Mouse (Mus musculus) MEL (cell line): Measurements from ENCODE around the gene Gas7.

Experiments used
- EP300 ChIP-seq, 2 experiments: IDR thresholded peaks; 2 replicates each; pipeline ENCODE4 v1.6.1; 2011; ENCODE audit warnings: improper control_type of control experiment in 2 of 2, low read length in 2 of 2, low read depth in 1 of 2, mild to moderate bottlenecking in 1 of 2
- MYC ChIP-seq: IDR thresholded peaks from 2 replicates; pipeline ENCODE4 v1.6.1; 2011; ENCODE audit warnings: low read depth, mild to moderate bottlenecking, low read length, improper control_type of control experiment, moderate library complexity

DNA sequence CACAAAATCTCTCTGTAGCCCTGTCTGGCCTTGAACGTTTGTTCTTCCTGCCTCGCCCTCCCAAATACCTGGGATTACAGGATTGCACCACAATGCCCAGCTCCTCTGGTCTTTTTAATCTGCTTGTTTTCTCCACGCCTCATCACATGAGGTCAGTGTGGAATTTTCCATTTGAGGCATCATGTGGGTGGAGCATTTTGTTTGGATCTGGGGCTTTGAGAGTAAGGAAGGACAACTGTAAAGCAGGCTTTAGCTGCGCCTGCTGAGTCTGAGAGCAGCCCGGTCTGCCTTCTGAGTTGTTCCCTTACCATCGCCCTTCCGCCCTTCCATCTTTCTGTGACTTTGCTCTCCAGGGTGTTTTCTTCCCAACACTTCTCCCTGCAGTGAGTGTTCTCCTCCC, 13.6 kb downstream of the Gas7 start:
- TF ChIP-seq EP300 (IDR thresholded peaks at IDR 0.05; ENCODE audit: low read depth in 1 of 2, low read length in 2 of 2) (no peak), MYC (no peak)
